Mouse (Mus musculus): Measurements from ENCODE around the gene Cdkal1. TPM values are rescaled to one million over a fixed set of nuclear protein-coding genes. Genes with fewer than 3 reads are reported as not detected.

Cdkal1 gene
- total RNA-seq, 2 experiments from 2014 or later, result 17.4 to 17.5 TPM

GRCm38 (mm10) chr13:29768104-29768503, 87.4 kb downstream of the Cdkal1 start:
- no peak for DNase-seq (ENCODE audit: low spot score in 2 of 2)

GRCm38 (mm10) chr13:29767587-29767986, 87.9 kb downstream of the Cdkal1 start:
- no peak for DNase-seq (ENCODE audit: low spot score in 2 of 2)

DNA sequence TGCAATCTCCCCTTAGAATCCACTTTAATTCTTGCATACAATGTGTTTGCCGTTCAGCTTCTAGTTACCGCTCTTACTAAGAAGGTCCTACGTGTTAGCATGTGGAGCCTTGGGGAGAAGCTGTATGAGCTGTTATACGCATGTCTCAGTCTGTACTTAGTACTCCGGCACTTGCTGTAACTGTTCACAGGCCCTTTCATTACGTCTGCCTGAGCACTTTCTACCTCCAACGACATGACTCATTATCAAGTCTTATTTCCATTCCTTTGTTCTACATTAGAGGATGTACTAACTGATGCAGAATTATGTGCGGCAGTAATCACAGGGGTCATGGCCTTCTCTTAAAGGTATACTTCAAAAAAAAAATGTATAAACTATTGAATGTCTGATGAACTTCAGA, 89.1 kb downstream of the Cdkal1 start:
- DNase-seq (ENCODE audit: low spot score in 2 of 2), result no peak

DNA sequence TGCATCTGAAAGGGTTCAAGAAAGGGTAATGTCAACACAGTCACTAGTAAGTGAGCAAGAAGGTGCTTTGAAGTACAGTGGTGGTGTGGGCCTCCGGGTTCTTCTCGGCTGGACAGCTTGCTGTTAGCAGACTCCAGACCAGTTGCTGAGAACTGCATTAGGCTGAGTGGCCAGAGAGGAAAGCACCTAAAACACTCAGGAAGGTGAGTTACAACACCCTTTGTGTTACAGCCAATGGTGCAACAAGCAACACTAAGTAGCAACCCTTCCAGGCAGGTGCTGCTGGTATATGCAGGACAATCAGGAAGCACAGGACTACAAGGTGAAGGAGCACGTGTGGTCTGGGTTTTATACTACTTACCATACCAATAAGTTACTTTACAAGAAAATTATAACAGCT, 90.2 kb downstream of the Cdkal1 start:
- no peak for DNase-seq (ENCODE audit: low spot score in 2 of 2)

DNA sequence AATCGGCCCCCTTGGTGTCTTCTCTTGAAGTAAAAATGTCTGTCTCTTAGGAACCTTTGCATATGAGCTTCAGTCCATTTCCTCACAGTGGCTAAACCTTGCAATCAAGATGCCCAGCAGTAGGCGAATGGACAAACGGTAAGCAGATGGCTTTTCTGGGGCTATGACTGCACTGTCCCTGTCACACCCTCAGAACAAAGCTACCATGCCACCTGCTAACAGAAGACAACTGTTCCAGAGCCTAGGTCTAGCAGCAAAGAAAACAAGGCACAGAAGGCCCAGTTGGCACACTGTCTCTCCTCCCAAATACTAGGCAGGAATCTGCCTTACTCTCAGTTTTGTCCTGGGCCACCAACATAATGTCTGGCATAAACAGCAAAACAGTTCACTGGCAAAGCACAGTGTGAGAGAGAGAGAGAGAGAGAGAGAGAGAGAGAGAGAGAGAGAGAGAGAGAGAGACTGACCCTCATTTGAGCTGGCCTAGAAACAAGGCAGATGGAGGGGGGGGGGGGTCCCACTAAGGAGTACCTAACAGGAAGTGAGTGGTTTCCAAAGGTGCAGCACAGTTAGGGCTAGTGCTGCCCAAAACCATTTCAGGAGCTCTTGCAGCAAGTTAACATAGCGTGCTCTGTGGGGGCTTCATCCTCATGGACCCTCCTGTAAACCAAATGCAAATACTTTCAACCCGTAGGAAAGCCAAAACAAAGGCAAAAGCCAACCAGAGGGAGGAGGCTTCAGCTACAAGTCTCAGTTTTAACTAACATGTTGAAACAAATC, 95.6 kb downstream of the Cdkal1 start:
- DNase-seq (ENCODE audit: low spot score in 2 of 2), result peak; percentile 41 to 49

DNA sequence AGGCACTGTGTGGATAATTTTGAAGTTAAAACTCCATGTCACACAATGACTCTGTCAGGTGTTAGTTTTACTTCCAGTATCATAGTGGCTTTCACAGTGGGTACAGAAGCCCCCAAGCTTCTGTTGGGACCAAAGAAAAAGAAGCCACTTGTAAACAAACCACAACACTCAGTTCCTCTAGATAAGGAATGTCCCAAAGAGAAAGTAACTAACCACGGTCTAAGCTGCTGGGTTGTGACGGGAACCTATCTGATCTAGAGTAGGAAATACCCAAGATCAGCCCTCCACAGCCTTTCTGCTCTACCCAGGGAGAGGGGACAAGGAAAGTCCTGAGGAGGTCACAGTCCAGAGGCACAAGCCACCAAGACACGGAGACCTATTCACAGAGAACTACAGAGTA, 99.4 kb downstream of the Cdkal1 start:
- no peak for DNase-seq (ENCODE audit: low spot score in 2 of 2)

- no peak for DNase-seq (ENCODE audit: low spot score in 2 of 2)
These were observed 102.2 kb downstream of the Cdkal1 start for GRCm38 (mm10) chr13:29753254-29753653.

GRCm38 (mm10) chr13:29752061-29752460, 103.4 kb downstream of the Cdkal1 start:
- DNase-seq (ENCODE audit: low spot score in 2 of 2), result no peak

DNA sequence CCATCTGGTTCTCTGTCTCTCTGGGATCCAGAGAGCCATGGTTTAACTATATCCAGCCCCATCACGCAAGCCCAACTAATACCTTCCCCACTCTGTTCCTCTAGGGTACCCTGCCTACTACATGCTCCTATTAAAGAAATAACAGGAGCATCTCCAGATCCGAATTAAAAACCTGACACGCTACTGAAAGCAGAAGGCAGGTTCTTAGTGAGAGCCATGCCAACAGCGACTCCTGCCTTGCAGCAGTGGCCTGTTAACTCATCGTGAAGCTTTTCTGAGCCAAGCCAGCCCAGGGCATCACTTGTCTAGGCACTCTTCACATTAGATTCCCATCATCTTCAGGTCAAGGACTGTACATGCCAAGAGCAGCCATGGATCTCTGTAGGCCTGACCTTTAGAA, 104.3 kb downstream of the Cdkal1 start:
- no peak for DNase-seq (ENCODE audit: low spot score in 2 of 2)

DNA sequence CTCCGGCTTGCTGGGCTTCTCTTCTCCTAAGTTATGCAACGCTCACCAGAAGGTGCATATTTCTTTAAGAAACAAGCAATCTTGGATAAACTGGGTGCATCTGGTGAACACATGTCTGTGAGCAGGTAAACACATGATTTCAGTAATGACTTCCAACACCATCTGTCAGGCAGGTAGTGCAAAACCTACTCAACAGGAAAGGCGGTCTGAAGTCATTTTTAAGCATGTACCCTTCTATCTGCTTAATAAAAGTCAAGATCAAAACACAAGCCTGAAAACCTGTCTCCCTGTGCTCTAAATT, 108.2 kb downstream of the Cdkal1 start:
- DNase-seq (ENCODE audit: low spot score in 2 of 2), result no peak

DNA sequence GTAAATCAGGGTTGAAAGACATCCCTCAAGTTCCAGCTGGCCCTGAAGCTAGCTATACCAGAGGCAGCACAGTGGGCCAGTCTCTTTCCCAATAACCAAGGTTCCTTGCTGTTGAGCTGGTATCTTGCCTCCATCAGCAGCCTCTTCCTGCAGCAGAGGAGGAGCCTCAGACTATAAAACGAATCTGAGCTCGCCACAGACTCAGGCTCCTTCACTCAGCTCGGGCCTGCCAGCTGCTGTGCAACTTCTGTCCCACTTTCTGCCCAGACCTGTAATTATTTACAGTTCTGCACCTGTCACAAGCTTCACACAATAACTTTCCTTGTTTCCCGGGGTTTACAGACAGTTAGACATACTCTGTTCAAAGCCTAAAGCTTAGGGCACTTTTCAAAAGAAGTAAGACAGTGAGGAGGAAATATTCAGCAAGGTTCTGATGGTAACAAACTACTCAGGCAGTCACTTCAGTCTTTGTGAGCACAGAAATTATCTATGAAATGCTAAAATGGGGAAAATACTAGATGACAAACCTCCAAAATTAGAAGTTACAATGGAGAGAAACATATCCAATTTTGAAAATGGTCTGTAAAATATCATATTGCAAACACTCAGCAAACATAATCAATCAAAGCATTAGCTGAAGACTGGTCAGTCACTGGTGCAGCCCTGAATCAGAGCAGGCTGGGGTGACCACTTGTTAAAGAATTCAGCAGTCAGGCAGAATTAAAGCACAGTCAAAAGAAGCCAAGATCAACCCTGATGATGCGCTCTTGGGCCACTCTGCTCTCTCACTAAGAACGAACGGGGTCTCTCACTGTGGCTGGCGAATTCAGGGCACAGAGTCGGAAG, 108.8 kb downstream of the Cdkal1 start:
- DNase-seq (ENCODE audit: low spot score in 2 of 2), result no peak

- DNase-seq (ENCODE audit: low spot score in 2 of 2), result no peak
These were observed 110.4 kb downstream of the Cdkal1 start for GRCm38 (mm10) chr13:29745073-29745472.

DNA sequence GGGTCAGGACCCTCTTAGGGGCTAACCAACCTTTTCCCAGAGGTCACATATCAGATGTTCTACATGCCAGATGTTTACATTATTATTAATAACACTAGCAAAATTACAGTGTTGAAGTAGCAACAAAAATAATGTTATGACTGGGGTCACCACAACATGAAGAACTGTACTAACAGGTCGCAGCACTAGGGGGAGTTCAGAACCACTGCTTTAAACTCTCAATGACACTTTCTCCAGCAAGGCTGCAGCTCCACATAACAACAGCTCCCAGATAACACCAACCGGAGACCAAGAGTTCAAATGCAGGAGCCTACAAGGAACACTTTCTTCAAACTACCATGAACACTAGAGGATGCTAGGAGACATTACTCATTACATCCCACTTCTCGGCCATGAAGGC, 111.3 kb downstream of the Cdkal1 start:
- DNase-seq (ENCODE audit: low spot score in 2 of 2), result no peak

DNA sequence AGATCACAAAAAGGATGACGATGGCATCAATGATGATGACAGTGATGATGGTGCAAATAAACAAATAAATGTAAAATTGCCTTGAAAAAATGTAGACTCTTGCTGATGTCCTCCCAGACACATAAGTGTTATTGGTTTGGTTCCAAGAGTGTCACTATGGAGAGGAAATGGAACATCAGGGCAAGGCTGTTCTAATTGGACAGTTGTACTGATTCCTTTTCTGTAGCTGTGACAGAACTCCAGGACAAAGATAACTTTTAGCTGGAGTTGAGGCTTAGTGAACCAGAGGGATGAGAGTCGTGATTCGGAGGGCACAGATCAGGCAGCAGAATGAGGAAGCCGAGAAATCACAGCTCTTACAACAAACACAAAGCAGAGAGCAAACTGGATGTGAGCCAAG, 111.7 kb downstream of the Cdkal1 start:
- no peak for DNase-seq (ENCODE audit: low spot score in 2 of 2)

GRCm38 (mm10) chr13:29737675-29738461, 117.6 kb downstream of the Cdkal1 start:
- DNase-seq (ENCODE audit: low spot score in 2 of 2), result no peak

- DNase-seq (ENCODE audit: low spot score in 2 of 2), result no peak
These were observed 121.0 kb downstream of the Cdkal1 start for GRCm38 (mm10) chr13:29734496-29734895.

DNA sequence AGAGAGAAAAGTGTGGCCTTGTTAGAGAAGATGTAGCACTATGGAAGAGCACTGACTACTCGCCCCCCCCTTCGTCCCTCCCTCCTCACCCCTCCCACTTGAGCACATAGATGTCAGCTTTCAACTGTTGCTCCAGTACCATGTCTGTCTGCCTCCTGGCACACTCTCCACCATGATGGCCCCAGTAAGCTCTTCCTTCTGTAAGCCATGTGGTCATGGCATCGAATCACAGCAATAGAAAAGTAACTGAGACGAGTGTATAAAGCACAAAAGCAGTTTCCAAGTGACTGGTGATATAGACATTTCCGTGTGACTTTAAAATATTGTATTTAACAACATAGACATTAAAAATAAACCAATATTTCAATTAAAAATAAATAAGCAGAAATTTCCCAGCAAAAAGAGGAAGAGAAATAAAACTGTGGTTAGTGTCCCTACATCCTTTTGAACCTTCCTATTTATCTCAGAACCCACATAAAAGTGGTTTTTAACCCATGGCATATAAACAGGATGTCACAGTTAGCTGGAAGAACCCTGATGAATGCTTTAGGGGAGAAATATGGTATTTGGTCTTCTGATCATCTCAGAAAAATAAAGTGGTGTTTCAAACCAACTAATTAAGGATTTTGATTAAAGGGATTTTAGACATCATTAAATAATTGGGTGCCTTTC, 129.2 kb downstream of the Cdkal1 start:
- DNase-seq (ENCODE audit: low spot score in 2 of 2), result no peak

DNA sequence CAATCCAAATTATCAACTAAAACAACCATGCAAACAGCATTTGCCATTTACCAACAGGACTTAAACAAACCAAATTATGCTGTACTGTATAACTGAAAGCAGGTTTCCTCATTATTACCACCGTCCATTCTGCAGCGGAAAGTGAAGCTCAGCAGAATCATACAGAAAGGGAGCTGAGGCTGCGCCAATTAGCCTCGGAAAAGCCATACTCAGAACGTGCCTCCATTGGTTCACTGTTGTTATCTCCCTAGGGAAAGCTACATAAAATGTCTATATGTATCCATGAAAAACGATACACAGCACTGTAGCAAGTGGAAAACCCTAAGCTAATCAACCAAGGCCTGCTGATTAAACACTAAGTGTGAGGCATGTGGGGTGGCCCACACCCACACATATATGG, 130.6 kb downstream of the Cdkal1 start:
- no peak for DNase-seq (ENCODE audit: low spot score in 2 of 2)

GRCm38 (mm10) chr13:29723150-29723549, 132.3 kb downstream of the Cdkal1 start:
- DNase-seq (ENCODE audit: low spot score in 2 of 2), result no peak

DNA sequence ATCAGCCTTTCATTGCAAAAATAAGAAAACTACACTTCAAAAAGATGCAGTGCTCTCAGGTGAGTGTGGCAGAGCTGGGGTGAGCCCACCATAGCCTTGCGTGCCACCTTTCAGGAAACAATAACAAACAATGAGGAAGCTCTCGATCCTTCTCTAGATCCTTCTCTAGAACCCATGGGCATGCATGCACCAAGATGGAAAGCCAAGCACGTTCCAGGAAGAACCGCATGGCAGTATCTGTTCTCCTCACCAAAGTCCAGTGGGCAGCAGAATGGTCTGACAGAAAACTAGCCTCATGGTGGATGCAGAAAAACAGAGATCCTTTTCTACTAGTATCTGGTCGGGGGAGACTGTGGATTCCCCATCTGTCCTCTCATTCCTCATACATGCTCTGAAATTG, 134.3 kb downstream of the Cdkal1 start:
- no peak for DNase-seq (ENCODE audit: low spot score in 2 of 2)

DNA sequence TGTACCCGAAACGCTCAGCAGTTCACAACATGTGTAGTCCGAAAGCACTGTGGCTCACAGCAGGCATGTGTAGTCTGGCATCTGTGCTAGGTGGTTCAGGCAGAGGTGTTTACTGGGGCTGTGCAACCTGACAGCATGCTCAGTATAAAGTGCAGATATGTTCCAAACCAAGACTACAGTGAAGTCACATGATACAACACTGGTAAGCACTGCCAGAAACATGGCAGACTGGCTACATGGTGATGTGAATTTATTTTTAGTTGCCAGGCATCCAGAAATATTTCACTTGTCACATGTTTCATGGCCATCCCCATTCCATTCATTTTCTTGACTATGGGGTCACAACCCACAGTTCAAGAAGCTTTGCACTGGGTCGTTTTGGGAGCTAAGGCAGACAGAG, 138.9 kb downstream of the Cdkal1 start:
- no peak for DNase-seq (ENCODE audit: low spot score in 2 of 2)
